Mouse (Mus musculus) urinary bladder, postnatal 36 days (tissue): ENCODE measurements around the gene Drc7.
"Not testable (repeated sequence)": the region's sequence is repeated elsewhere in the genome, so short reads cannot be mapped to it uniquely, and the experiment has no call there.

Experiments used
- DNase-seq, 2 experiments: peaks; one replicate each; pipeline ENCODE4 v3.0.0; 2022; ENCODE audit warnings: low spot score in 2 of 2, mixed read lengths in 1 of 2

Gene Drc7

GRCm38 (mm10) chr8:95054927-95055510, at the start of gene Drc7:
Gene Drc7, plus strand, starts transcription at chr8:95055103.
- DNase-seq = no peak

GRCm38 (mm10) chr8:95012442-95012919, 42.4 kb upstream of the Drc7 start:
- DNase-seq = no peak

GRCm38 (mm10) chr8:95015866-95016265, 39.0 kb upstream of the Drc7 start:
- DNase-seq = no peak

GRCm38 (mm10) chr8:95016684-95017083, 38.2 kb upstream of the Drc7 start:
- no peak for DNase-seq

GRCm38 (mm10) chr8:95017451-95017850, 37.5 kb upstream of the Drc7 start, which contains the start of gene Adgrg3:
Gene Adgrg3, plus strand, starts transcription at chr8:95017692.
- no peak for DNase-seq

DNA sequence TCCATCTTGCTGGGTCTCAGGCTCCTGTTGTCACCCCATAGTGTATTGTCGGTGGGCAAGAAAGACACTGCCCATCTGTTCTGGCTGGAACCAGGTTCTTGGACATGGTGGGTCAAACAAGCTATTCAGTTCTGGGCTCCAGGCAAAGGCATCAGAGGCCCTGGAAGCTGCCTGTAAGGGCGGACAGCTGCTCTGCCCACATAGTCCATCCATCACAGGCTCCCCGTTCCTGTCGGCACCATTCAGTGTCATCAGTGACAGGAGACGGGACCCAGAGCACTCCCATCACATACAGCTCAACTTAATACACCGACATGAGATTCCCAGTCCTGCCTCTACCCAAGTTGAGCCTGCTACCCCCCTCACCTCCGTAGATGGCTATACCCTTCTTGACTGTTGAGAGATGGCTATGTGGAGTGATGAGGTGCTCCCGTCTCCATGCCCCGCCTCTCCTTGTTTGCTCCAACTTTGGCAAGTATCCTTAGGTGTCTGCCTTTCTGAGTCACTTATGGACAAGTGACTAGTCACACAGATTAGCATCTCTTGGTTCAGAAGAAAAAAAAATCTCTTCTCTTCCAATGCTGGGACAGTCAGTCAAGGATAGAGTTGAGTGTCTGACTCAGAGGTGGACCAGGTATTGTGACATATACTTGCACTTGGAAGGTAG, 36.8 kb upstream of the Drc7 start:
- DNase-seq = no peak

DNA sequence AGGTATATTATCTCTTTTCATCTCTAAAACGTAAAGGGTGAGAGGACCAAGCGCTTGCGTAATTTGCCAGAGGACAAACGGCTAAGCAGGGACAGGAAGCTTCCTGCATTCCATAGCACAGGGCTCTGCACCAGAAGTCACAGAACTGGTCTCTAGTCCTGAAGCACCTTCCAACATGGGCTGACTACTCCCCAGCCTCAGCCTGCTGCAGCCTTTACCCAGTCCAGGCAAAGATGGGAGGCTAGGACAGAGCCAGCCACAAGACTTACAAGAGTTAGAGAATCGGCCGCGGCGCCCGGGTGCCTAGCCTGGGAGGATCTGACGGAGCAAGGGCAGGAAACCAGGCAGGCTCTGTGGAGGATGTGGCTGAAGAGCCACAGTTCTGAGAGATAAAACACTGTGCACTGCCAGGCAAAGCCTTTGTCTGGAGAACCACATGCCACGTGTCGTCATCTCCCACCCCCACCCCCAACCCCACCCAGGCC, 34.6 kb upstream of the Drc7 start:
- DNase-seq = no peak

GRCm38 (mm10) chr8:95020821-95021220, 34.1 kb upstream of the Drc7 start:
- no peak for DNase-seq

GRCm38 (mm10) chr8:95023201-95023600, 31.7 kb upstream of the Drc7 start:
- DNase-seq = no peak

GRCm38 (mm10) chr8:95024387-95024786, 30.5 kb upstream of the Drc7 start:
- DNase-seq = no peak

GRCm38 (mm10) chr8:95025421-95025820, 29.5 kb upstream of the Drc7 start:
- no peak for DNase-seq

DNA sequence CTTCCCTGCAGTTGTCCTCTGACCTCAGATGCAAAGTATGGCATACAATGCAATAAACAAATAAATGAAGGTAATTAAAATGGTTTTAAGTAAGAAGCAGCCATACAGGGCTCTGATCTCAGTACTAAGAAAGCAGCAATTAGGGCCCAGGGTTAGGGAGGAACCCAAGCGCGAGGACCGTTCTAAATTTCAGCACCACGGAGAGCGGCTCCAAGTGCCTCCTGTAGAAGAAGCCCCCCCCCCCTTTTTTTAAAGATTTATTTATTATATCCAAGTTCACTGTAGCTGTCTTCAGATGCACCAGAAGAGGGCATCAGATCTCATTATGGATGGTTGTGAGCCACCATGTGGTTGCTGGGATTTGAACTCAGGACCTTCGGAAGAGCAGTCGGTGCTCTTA, 26.5 kb upstream of the Drc7 start:
- DNase-seq = not testable (repeated sequence)

DNA sequence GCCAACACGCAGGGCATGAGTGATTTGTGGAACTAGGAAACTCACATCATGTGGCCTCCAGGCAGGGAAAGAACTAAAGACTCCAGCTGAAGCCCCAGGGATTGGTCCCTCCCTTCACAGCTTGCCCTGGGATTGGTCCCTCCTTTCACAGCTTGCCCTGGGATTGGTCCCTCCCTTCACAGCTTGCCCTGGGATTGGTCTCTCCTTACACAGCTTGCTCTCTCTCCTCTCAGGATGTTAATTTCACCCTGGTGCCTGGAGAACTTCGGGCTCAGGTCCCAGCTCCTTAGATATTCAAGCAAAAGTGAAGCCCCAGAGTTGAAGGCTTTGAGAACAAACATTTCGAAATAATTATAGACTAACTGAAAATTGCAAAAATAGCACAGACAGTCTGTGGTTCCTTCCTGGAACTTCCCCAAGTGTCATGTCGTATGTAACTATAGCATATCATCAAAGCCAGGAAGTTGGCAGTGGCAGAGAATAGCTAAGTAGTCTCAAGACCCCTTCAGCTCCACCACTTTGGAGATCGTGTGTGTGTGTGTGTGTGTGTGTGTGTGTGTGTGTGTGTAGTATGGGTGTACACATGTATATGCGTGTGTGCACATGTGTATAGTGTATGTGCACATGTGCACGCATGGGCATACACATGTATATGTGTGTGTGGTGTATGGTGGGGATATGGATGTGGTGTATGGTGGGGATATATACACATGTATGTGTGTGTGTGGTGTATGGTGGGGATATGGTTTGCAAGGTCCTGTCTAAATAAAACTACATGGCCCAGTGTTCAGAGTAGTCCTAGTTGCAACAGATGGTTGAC, 17.6 kb upstream of the Drc7 start:
- peak in 1 of 2 experiments; percentile 36 for DNase-seq

GRCm38 (mm10) chr8:95041883-95042784, 12.8 kb upstream of the Drc7 start:
- DNase-seq = no peak

DNA sequence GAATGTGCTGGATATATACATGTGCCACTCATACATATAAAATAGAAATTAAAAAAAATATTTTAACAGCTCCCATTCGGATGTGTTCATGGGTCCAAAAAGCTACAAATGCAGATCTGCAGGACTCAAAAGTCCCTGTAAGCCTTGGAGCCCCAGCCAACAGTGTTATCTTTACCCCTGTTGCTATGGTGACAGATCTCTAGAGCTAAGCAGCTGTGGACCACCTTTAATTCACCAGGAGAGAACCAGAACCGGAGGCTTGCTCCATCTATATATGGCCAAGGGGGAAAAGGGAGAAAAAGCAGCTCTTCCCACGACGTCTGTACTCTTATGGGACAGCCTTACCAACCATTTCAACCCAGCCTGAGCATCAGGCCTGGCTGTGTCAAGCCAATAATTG, 10.1 kb upstream of the Drc7 start:
- DNase-seq = no peak

DNA sequence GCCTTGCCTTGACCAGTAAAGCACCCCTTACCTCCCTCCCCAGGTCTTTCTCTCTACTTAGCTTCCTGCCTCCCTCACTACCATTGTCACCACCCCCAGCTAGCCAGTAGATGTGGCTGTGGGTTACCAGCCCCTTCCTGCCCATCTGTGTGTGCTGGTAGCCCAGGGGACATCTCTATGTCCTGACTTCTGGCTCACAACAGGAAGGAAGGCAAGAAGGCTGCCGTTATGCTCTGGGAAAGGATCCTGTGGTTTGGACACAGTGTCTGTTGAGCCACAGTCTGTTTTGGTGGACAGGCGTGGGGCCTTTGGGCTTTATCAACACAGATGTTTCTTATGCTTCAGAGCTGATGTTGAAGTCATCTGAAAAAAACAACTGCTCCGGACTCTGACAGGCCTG, 7.9 kb upstream of the Drc7 start:
- no peak for DNase-seq

GRCm38 (mm10) chr8:95047884-95048680, 6.8 kb upstream of the Drc7 start:
- no peak for DNase-seq

DNA sequence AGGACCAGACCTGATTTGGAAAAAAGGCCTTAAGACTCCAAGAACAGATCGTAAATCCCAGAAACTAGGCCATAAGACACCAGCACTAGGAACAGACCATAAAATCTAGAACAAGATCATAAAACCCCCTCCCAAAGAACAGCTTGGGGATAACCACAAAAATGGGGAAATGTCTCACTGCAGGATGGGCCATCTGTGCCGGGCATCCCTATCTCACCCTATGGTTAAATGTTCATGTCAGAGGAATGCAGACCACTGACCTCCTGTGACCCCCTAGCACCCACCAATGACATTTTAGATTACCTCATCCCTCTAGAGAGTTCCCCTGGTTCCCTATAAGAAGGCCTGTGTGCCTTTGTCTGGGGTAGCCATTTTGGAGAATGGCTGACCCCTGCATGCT, 5.3 kb upstream of the Drc7 start:
- no peak for DNase-seq

- DNase-seq = no peak
These were observed 465 bp upstream of the Drc7 start for GRCm38 (mm10) chr8:95054438-95054837.

GRCm38 (mm10) chr8:95056414-95056813, 1.5 kb downstream of the Drc7 start:
- DNase-seq = no peak

GRCm38 (mm10) chr8:95058661-95059060, 3.8 kb downstream of the Drc7 start:
- DNase-seq = no peak
